Mouse (Mus musculus) liver, embryonic 14.5 days (tissue): ENCODE data around the gene Fshr.

Source experiments
- CTCF ChIP-seq: IDR thresholded peaks from 2 replicates; pipeline ENCODE4 v1.5.1; 2016; ENCODE audit warnings: antibody characterized with exemption, low read depth, control low read depth
- EP300 ChIP-seq: IDR thresholded peaks from 2 replicates; pipeline ENCODE4 v1.6.1; 2016; ENCODE audit warnings: antibody characterized with exemption, low read depth

GRCm38 (mm10) chr17:89036723-89037122 lies 163.8 kb downstream of the Fshr start:
- no peak for TF ChIP-seq CTCF
- no peak for TF ChIP-seq EP300
